Mouse (Mus musculus) E14TG2a.4 (cell line): ENCODE measurements around the gene Pigv.

ENCODE experiments used
- H3K27me3 ChIP-seq: 2 replicates; pipeline ENCODE4 v1.6.1; 2014; ENCODE audit warnings: low read length, control low read depth; ENCODE audit not compliant: insufficient read depth
- H3K36me3 ChIP-seq: 2 replicates; pipeline ENCODE4 v1.6.1; 2014; ENCODE audit warnings: low read length, control low read depth; ENCODE audit not compliant: insufficient read depth
- H3K4me1 ChIP-seq: replicated peaks from 2 replicates; pipeline ENCODE4 v1.6.1; 2014; ENCODE audit warnings: low read depth, low read length, control low read depth
- H3K4me3 ChIP-seq: replicated peaks from 2 replicates; pipeline ENCODE4 v1.5.1; 2014; ENCODE audit warnings: mild to moderate bottlenecking, low read length
- H3K9me3 ChIP-seq: 2 replicates; pipeline ENCODE4 v1.6.1; 2014; ENCODE audit warnings: low read length, control low read depth
- CTCF ChIP-seq: conservative IDR thresholded peaks from 2 replicates; pipeline ENCODE4 v1.5.1; 2014; ENCODE audit warnings: low read length
- NANOG ChIP-seq: IDR thresholded peaks from 2 replicates; pipeline ENCODE4 v1.6.1; 2014; ENCODE audit warnings: borderline replicate concordance, low read length, mixed read lengths
- POU5F1 ChIP-seq: IDR thresholded peaks from 2 replicates; pipeline ENCODE4 v1.6.1; 2014; ENCODE audit warnings: low read length, borderline replicate concordance

Gene Pigv

DNA sequence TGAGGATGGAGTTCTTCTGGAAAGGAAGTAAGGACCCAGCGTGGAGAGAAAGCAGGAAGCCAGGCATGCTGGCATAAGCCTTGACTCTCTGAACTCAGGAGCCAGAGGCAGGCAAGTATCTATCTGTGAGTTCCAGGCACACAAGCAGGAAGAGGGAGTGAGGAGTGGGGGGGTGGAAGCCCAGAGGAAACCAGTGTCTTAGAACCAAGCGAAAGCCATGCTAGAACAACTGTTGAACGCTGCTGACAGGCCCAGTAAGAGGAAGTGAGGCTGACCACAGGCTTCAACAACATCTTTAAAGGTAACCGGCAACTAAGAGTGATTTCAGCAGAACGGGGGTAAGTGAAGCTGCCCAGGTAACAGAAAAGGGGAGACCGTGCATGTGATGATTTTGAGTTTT, 6.2 kb downstream of the Pigv start:
- TF ChIP-seq POU5F1 (no peak), NANOG (no peak), CTCF (no peak)
- no peaks in the 10 kb centered on the region for H3K27me3 ChIP-seq
- H3K9me3 ChIP-seq: no peaks in the 10 kb centered on the region
- peaks cover 81% of the 10 kb centered on the region for H3K36me3 ChIP-seq
- H3K4me1 ChIP-seq: peaks cover 94% of the 10 kb centered on the region
- peak overlapping the region; percentile 29; the same call in 1 of the 2 replicates for H3K4me3 ChIP-seq

DNA sequence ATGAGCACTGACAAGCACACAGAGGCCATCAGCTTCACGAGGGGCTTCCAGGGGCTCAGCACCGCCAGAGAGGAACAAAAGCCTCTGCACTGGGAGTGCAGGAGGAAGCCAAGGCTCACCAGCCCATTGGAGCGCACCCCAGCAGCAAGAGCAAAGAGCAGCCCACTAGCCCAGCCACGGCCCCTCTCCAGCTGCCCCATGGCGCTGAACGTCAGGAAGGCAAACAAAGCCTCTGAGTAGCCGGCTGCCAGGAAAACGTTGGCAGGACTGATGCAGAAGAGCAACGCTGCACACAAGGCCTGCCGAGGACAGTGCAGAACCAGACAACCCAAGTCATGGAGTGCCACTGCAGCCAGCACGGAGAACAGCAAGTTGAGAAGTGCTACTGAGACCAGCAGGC, 7.3 kb downstream of the Pigv start:
- Histone ChIP-seq H3K4me1 (peaks cover 92% of the 10 kb centered on the region), H3K36me3 (peaks cover 74% of the 10 kb centered on the region), H3K27me3 (no peaks in the 10 kb centered on the region), H3K4me3 (peak overlapping the region; percentile 76), H3K9me3 (no peaks in the 10 kb centered on the region)
- TF ChIP-seq NANOG: no peak
- TF ChIP-seq POU5F1: no peak
- TF ChIP-seq CTCF: no peak

DNA sequence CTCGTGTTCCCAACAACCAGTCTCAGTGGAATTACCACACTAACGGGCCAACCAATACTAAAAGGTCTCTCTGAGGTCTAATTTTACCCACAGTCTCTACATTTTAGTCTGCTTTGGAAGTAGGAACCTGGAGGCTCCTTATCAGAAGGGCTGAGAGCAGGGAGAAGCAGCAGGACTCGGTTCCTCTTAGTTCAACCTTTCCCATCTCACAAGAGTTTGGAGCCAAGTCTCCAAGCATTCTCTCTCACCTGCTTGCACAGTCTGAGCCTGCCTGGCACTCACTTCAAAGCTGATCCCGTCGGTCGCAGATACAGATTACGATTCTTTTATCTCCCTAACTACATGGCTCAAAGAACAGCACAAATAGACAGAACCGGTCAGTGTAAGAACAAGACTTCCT, 9.5 kb downstream of the Pigv start:
- peak overlapping the region; percentile 72 for H3K4me3 ChIP-seq
- H3K9me3 ChIP-seq: no peaks in the 10 kb centered on the region
- H3K36me3 ChIP-seq: peaks cover 53% of the 10 kb centered on the region
- H3K4me1 ChIP-seq: peaks cover 83% of the 10 kb centered on the region
- no peaks in the 10 kb centered on the region for H3K27me3 ChIP-seq
- TF ChIP-seq CTCF (no peak), POU5F1 (no peak), NANOG (no peak)

DNA sequence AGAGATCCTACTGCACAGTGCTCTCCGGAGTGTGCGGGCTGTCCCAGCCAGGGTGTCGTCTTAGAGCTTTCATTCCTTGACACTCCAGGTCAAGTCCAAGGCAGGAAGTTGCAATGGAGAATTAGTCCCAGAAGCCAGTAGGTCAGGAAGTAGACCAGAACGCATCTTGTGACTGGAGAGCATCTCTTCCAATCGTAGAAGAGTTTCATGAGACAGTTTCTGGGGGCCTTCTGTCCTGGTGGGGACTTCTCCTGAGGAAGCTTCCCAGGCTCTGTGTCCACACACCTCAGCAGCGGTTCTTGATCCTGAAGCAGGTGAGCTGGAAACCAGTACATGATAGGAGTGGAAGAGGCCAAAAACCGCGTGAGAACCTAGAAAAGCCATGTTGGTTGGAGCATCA, 10.0 kb downstream of the Pigv start:
- Histone ChIP-seq H3K4me1 (peaks cover 83% of the 10 kb centered on the region), H3K9me3 (no peaks in the 10 kb centered on the region), H3K36me3 (peaks cover 47% of the 10 kb centered on the region), H3K4me3 (peak overlapping the region; percentile 72), H3K27me3 (no peaks in the 10 kb centered on the region)
- TF ChIP-seq NANOG (no peak), POU5F1 (no peak), CTCF (no peak)

DNA sequence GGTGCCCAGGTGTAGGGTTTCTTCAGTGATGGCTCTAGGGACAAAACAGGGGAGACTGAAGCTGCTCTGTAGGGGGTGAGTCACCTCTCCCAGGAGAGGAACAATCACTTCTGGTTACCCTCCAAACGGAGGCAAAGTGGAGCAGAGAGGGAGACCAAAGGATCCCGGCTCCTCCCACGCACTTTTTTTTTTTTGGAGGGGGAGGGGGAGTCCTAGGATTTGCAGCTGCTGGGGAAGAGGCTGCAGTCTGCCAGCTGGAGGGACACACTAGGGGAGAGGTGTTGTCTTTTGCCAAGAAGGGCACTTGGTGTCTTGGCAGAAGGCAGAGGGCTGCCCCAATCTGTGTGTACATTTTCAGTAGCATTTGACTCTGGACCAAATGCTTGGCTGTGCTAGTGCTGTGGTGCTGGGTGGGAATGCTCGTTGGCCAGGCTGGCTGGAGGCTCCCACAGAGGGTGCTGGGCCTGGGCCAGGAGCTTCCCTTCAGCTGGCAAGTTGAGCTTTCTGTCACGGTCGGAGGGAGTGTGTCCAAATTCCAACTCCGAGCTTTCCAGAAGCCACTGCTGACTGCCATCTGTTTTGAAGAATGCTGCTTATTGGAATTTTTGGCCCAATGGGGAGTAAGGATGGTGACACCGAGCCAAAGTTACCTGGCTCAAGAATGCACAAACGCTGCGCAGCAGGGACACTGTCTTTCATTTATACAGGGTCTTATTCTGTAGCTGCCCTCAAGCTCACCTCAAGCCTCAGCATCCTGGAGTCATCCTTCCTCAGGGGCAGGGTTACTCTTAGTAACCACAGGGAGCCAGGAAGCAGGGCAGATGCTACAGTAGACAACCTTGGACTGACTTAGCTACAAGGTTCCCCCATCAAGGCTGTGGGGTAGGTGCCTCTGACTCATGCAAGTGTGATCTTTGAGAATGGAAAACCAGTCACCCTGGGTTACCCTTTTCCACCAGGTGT, 12.0 kb downstream of the Pigv start:
- TF ChIP-seq NANOG (peak; percentile 78), POU5F1 (no peak), CTCF (no peak)
- no peaks in the 10 kb centered on the region for H3K9me3 ChIP-seq
- H3K4me3 ChIP-seq: peak overlapping the region; percentile 76
- H3K27me3 ChIP-seq: no peaks in the 10 kb centered on the region
- H3K4me1 ChIP-seq: peaks cover 86% of the 10 kb centered on the region
- H3K36me3 ChIP-seq: peaks cover 34% of the 10 kb centered on the region

DNA sequence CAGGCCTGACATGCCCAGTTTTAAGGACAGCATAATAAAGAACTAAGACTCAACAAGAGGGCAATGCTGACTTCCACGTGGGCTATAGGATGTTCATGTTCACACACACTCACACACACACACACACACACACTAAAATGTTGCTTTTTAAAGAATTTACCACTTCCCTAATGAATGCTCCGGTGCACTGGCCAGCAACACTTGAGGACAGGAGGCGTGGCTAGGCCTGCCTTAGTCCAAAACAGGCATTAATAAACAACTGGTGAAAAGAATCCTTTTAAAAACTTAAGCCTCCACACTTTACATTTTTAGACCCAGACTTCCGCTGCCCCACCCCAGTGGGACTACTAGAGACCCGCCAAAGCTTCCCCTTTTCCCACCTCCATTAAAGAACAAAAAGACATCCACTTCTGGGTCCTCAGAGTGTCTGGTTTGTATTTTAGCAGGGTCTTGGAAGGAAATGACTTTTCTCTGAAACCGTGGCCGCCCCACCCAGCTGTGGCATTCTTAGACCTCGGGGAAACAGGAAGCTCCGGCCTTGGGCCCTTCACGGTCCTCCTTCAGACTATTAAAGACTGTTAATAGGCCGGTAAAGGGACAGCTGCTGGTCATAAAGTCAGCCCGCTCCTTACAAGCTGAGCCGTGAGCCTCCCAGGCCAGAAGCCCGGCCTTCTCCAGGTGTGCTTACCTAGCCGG, 12.8 kb downstream of the Pigv start:
- Histone ChIP-seq H3K9me3 (no peaks in the 10 kb centered on the region), H3K4me1 (peaks cover 81% of the 10 kb centered on the region)
- TF ChIP-seq NANOG: no peak
- TF ChIP-seq CTCF: no peak
- no peak for TF ChIP-seq POU5F1

DNA sequence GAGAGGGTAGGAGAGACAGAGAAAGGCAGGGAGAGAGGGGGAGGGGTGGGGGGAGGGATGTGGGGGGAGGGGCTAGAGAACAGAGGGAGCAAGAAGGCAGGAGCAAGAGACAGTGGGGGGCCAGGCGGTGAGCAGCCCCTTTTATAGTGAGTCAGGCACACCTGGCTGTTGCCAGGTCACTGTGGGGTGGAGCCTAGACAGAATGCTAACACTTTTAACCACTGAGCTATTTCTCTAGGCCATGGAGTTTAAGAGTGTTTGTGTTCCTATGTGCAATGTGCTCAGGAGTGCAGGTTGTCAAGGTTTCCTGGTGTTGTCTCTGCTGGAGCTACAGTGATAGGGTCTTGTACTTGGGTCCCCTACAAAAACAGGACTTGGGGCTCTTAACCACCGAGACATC, 13.7 kb downstream of the Pigv start:
- H3K4me1 ChIP-seq: peaks cover 76% of the 10 kb centered on the region
- H3K36me3 ChIP-seq: peaks cover 17% of the 10 kb centered on the region
- TF ChIP-seq NANOG (no peak), POU5F1 (no peak), CTCF (no peak)
- peak overlapping the region; percentile 76 for H3K4me3 ChIP-seq
- no peaks in the 10 kb centered on the region for H3K27me3 ChIP-seq
- no peaks in the 10 kb centered on the region for H3K9me3 ChIP-seq

More for the DNA sequence above, 12.8 kb downstream of the Pigv start:
- Histone ChIP-seq H3K27me3 (no peaks in the 10 kb centered on the region), H3K4me3 (peak overlapping the region; percentile 76), H3K36me3 (peaks cover 25% of the 10 kb centered on the region)

DNA sequence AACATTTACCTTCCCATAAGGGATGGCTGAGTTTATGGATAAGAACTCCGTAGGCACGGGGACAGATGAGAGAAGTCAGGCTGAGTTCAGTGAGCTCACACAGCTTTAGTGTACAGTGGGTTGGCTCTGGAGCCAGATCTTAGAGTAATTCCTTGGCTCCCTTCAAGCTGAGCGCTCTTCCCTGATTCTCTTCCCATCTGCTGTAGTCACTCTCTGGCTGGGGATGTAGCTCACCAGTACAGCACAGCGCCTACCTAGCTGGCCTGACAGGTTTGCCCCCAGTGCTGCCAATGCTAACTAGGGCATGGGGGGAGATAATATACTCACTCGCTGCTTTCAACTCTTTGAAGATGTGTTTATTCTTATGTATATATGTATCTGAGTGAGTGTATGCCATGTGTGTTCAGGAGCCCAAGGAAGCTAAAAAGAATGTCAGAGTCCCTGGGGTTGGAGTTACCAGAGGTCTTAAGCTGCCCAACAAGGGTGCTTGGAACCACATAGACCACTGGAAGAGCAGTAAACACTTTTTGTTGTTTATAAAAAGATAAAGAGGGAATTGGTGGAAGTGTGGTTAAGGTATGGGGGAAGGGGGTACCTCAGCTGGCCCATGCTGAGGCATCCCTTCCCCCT, 14.5 kb downstream of the Pigv start:
- Histone ChIP-seq H3K27me3 (no peaks in the 10 kb centered on the region), H3K4me1 (peaks cover 74% of the 10 kb centered on the region), H3K4me3 (peak overlapping the region; percentile 65), H3K9me3 (no peaks in the 10 kb centered on the region), H3K36me3 (peaks cover 12% of the 10 kb centered on the region)
- TF ChIP-seq POU5F1: no peak
- TF ChIP-seq CTCF: no peak
- no peak for TF ChIP-seq NANOG
